Mouse (Mus musculus) ES-E14 (cell line): ENCODE data around the gene Slit3. TPM values are rescaled to one million over a fixed set of nuclear protein-coding genes. Genes with fewer than 3 reads are reported as not detected.

Experiments used
- DNase-seq: peaks from one replicate; pipeline ENCODE4 v3.0.0-alpha.2; 2013; ENCODE audit warnings: low read depth, low spot score
- H3K27ac ChIP-seq: 2 replicates; pipeline ENCODE4 v1.5.1; 2012; ENCODE audit warnings: low read depth, mild to moderate bottlenecking, low read length, moderate library complexity, mixed read lengths; ENCODE audit not compliant: poor library complexity, insufficient read depth, severe bottlenecking
- H3K36me3 ChIP-seq: 2 replicates; pipeline ENCODE4 v1.6.1; 2012; ENCODE audit warnings: mild to moderate bottlenecking, low read length, moderate library complexity, mixed read lengths; ENCODE audit not compliant: control insufficient read depth, poor library complexity, insufficient read depth, severe bottlenecking
- H3K4me1 ChIP-seq, 2 experiments: fragments of 150-350 bp in 1 of 2; sonication (generic) in 1 of 2; 2 replicates each; pipeline ENCODE4 v1.6.1; 2012; ENCODE audit warnings: low read length in 2 of 2, mild to moderate bottlenecking in 1 of 2, mixed read lengths in 1 of 2; ENCODE audit not compliant: control insufficient read depth in 2 of 2, insufficient read depth in 2 of 2, poor library complexity in 1 of 2
- H3K4me3 ChIP-seq, 2 experiments: fragments of 150-350 bp in 1 of 2; sonication (generic) in 1 of 2; 2 replicates each; pipeline ENCODE4 v1.5.1; 2012; ENCODE audit warnings: low read length in 2 of 2, low read depth in 1 of 2, mild to moderate bottlenecking in 1 of 2, mixed read lengths in 1 of 2; ENCODE audit not compliant: insufficient read depth in 1 of 2, poor library complexity in 1 of 2, severe bottlenecking in 1 of 2
- H3K9ac ChIP-seq: 2 replicates; pipeline ENCODE4 v1.6.1; 2012; ENCODE audit warnings: low read depth, mild to moderate bottlenecking, low read length, mixed read lengths; ENCODE audit not compliant: poor library complexity, insufficient read depth, severe bottlenecking
- H3K9me3 ChIP-seq: fragments of 150-350 bp; sonication (generic); 2 replicates; pipeline ENCODE4 v1.6.1; 2012; ENCODE audit warnings: low read depth, mild to moderate bottlenecking, low read length; ENCODE audit not compliant: control insufficient read depth, insufficient read depth
- CHD2 ChIP-seq: IDR thresholded peaks from 2 replicates; pipeline ENCODE4 v1.6.1; 2014; ENCODE audit warnings: mild to moderate bottlenecking, low read depth, low read length, inconsistent platforms
- HCFC1 ChIP-seq: IDR thresholded peaks from 2 replicates; pipeline ENCODE4 v1.6.1; 2012; ENCODE audit warnings: low read length, inconsistent platforms, borderline replicate concordance; ENCODE audit not compliant: insufficient read depth
- MAFK ChIP-seq: IDR thresholded peaks from 2 replicates; pipeline ENCODE4 v1.6.1; 2014; ENCODE audit warnings: mild to moderate bottlenecking, low read depth, low read length, inconsistent platforms; ENCODE audit not compliant: insufficient read depth
- ZC3H11A ChIP-seq: IDR thresholded peaks from 2 replicates; pipeline ENCODE4 v1.6.1; 2012; ENCODE audit warnings: low read depth, mild to moderate bottlenecking, inconsistent platforms, low read length, borderline replicate concordance
- ZNF384 ChIP-seq: IDR thresholded peaks from 2 replicates; pipeline ENCODE4 v1.6.1; 2012; ENCODE audit warnings: low read depth, low read length, inconsistent platforms
- in situ Hi-C, 2 experiments: fragments of 600-800 bp; cut with MboI; formaldehyde crosslinking; loops; one replicate each; pipeline ENCODE4 v1.15.1; 2025; ENCODE audit warnings: low sequenced_read_pairs in 2 of 2, inconsistent platforms in 1 of 2; ENCODE audit not compliant: unreplicated experiment in 2 of 2
- total RNA-seq: library from RNA; depleted of rRNA; stranded (reverse); fragments of 300-350 nt; gene quantifications from 2 replicates; pipeline ENCODE4 v1.2.3, GENCODE M21; 2012

The Slit3 gene
- total RNA-seq, 1 experiment, result 3.7 TPM

DNA sequence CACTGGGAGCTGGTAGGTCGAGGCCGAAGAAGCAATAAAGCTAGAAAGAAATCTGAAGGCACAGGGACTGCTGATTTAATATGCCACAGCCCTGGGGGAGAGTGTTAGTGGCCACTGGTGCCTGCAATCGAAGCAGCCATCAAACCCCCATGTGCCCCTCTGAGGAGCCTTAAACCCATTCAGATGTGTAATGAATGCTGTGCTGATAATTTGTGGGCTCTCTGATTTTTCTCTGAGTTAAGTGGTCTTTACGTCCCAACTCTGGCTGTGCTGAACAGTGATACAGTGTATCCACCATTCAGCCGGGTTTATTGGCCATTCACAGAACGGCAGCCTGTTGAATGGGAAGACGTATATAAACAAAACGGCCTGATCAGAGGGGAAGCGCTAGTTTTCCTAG, 83.1 kb downstream of the Slit3 start:
- in situ Hi-C loops, result no loop called here
- H3K36me3 ChIP-seq, result no peaks in the 10 kb centered on the region
- TF ChIP-seq HCFC1, result no peak
- TF ChIP-seq ZC3H11A, result no peak
- H3K9ac ChIP-seq, result no peak overlapping the region
- no peak for DNase-seq
- no peak overlapping the region for H3K27ac ChIP-seq
- H3K9me3 ChIP-seq, result no peaks in the 10 kb centered on the region
- no peak overlapping the region for H3K4me3 ChIP-seq
- H3K4me1 ChIP-seq, result no peaks in the 10 kb centered on the region

DNA sequence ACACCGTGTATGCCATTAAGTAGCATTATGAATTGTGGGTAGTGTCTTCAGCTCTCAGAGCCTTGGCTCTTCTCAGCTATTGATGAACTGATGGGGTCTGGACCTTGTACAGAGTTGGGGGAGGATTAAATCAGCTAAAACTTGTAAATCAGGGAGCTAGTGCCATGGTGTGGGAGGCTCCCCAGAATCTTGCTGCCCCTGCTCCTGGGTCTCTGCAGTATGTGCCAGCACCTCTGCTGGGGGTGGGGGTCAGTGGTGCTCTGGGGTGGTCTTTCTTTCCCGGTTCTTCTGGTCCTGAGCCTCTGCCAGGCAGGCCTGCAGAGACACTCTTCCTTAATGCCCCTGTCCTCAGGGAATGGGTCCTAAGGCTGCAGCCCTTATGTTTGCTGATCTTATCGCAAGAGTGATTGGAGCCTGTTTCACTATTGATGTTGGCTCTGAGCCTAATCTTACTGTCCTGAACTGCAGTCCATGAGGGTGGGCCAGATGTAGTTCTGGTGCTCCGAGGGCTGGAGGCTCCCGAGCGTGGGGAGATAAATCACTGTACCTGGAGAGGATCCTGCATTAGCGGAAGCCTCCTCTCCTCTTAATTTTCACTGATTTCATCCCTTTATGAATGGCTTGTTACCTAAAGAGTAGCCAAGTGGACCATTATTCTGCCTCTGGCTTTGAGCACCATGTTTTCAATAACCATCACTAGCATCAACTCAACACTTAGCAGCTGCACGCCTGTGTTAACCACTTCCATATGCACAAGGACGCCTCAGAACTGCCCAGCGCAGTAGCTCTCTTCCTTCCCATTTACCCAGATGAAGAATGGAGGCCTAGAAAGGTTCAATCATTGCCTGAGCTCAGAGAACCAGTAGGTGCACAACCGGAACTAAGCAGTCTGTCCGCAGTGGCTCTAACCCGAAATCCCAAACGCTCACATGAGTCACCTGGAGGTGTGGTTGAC, 90.0 kb downstream of the Slit3 start:
- no peak for DNase-seq
- H3K27ac ChIP-seq, result no peak overlapping the region
- no peaks in the 10 kb centered on the region for H3K9me3 ChIP-seq
- no peaks in the 10 kb centered on the region for H3K4me1 ChIP-seq
- TF ChIP-seq MAFK (no peak), ZNF384 (no peak), CHD2 (no peak), HCFC1 (no peak)
- in situ Hi-C loops, result no loop called here
- H3K4me3 ChIP-seq, result no peak overlapping the region
- no peaks in the 10 kb centered on the region for H3K36me3 ChIP-seq
- no peak overlapping the region for H3K9ac ChIP-seq

DNA sequence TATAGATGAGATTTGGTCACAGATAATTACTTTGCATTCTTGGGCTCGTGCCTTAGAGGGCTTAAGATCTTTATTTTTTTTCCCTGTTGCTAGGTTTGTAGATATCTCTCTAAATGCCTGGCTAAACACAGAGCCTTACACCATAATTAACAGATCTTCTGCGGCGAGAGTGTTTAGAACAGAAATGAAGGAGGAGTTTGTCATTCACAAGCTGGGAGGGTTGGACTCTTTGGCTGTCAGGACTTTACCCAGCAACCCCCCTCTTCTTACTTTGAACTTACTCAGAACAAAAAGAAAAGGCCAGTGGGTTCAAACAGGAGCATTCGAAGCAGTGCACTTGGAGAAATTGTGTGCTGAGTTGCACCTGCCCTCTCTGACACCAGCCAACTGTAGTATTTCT, 103.0 kb downstream of the Slit3 start:
- Histone ChIP-seq H3K27ac (no peak overlapping the region), H3K36me3 (no peaks in the 10 kb centered on the region), H3K4me3 (no peak overlapping the region), H3K9me3 (no peaks in the 10 kb centered on the region), H3K4me1 (no peaks in the 10 kb centered on the region), H3K9ac (no peak overlapping the region)
- in situ Hi-C loops, result no loop called here
- no peak for TF ChIP-seq ZNF384
- no peak for TF ChIP-seq HCFC1
- TF ChIP-seq CHD2, result no peak
- no peak for TF ChIP-seq MAFK
- no peak for TF ChIP-seq ZC3H11A
- no peak for DNase-seq

DNA sequence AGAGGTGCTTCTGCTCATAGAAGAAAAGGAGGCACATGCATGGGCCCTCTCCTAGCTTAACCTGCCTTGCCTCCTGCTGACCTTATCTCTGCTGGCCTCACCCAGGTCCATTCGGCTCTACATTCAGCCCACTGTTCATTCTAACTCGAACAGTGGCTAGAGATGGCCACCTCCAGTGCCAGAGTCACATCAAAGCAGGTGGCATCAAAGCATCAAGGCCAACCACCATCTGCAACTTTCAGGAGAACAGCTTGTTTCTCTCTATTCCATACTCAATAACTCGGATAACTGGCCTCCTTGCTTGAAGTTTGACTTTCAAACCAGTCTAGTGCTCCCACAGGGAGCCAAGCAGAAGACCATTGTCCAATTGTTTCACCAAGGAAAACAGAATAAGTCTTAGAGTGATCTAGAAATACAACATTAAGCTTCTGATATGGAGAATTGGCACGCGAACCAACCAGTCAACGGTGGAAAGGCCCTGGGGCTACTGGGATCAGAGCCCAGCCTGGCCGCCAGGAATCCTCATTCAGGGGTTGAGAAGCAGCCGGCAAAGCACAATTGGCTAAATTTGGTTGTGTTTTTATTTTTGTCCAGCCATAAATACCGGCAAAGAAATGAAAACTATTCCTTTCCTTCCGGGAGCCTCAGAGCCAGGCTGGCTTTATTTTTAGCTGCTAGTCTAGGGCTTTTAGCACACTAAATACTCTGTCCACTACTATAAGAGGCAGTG, 110.5 kb downstream of the Slit3 start:
- Histone ChIP-seq H3K9me3 (no peaks in the 10 kb centered on the region), H3K36me3 (no peaks in the 10 kb centered on the region), H3K9ac (no peak overlapping the region), H3K4me3 (no peak overlapping the region), H3K4me1 (no peaks in the 10 kb centered on the region), H3K27ac (no peak overlapping the region)
- in situ Hi-C loops, result no loop called here
- TF ChIP-seq MAFK, result no peak
- TF ChIP-seq ZC3H11A, result no peak
- TF ChIP-seq HCFC1, result no peak
- no peak for TF ChIP-seq CHD2
- no peak for TF ChIP-seq ZNF384
- DNase-seq, result no peak
